9 mouse cellular contexts compared by ENCODE assay signal in genomic region chr9:34752801-34753170, GRCm38 (mm10).
DNase-seq lines count a peak whose midpoint lies in the region; ATAC-seq and TF ChIP-seq lines count a peak whose summit lies in the region.
"Had no signal": no experiment of that assay in that cellular context is flagged by ENCODE, and none has a peak within 500 bp of the region (broad histone marks: within the 10 kb centered on the region; RNA-seq: fewer than 3 reads in every experiment).

No protein-coding gene starts in this region.

- 21% methylated on average over 4 of the region's 4 CpGs for WGBS in intestine, postnatal 0 days
- 19% methylated on average over 4 of the region's 4 CpGs for WGBS in intestine, embryonic 16.5 days

- no peaks in the 10 kb centered on the region for H3K4me1 ChIP-seq in intestine, postnatal 0 days (replicated peaks; ENCODE audit: control insufficient read depth, insufficient read depth, low read length)
- H3K4me1 ChIP-seq in intestine, embryonic 16.5 days (ENCODE audit: control insufficient read depth, insufficient read depth, low read length): peaks cover 6% of the 10 kb centered on the region; the same call in 1 of the 2 replicates

- H3K9me3 ChIP-seq in intestine, postnatal 0 days (ENCODE audit: control insufficient read depth): no peaks in the 10 kb centered on the region
- no peaks in the 10 kb centered on the region for H3K9me3 ChIP-seq in intestine, embryonic 16.5 days (ENCODE audit: control insufficient read depth, low read length)
- H3K9me3 ChIP-seq: neural tube, embryonic 13.5 days had no signal

- no peak overlapping the region for H3K4me2 ChIP-seq in intestine, postnatal 0 days (replicated peaks; ENCODE audit: low read depth)
- no peak overlapping the region for H3K4me2 ChIP-seq in intestine, embryonic 16.5 days (ENCODE audit: low read depth, low read length)
- H3K4me2 ChIP-seq: neural tube, embryonic 13.5 days had no signal

- TF ChIP-seq CTCF in intestine, postnatal 0 days (IDR thresholded peaks at IDR 0.05; ENCODE audit: low read depth): peak; percentile 88

- intact Hi-C loops in left cerebral cortex, postnatal 4 days (cut with DNase I): no loop called here

- no peak for ATAC-seq in intestine, postnatal 0 days
- no peak for ATAC-seq in intestine, embryonic 16.5 days

- no peak overlapping the region for H3K27ac ChIP-seq in intestine, postnatal 0 days (ENCODE audit: low read depth, low read length)
- no peak overlapping the region for H3K27ac ChIP-seq in intestine, embryonic 16.5 days (ENCODE audit: low read length)
- H3K27ac ChIP-seq: neural tube, embryonic 13.5 days had no signal

- H3K36me3 ChIP-seq in intestine, postnatal 0 days (ENCODE audit: control insufficient read depth, insufficient read depth): no peaks in the 10 kb centered on the region
- H3K36me3 ChIP-seq in intestine, embryonic 16.5 days (ENCODE audit: control insufficient read depth, insufficient read depth, low read length): no peaks in the 10 kb centered on the region
- H3K36me3 ChIP-seq: neural tube, embryonic 13.5 days had no signal

- DNase-seq in WW6 (ENCODE audit: low read depth, low spot score): peak; percentile 26
- peak; percentile 73 to 77 for DNase-seq in cerebellum, postnatal 36 days
- peak; percentile 83 for DNase-seq in heart, postnatal 4 days
- peak; percentile 83 for DNase-seq in left cerebral cortex, postnatal 4 days
- peak; percentile 25 for DNase-seq in retina, adult 2 months (ENCODE audit: low read depth, low spot score)
- peak; percentile 15 for DNase-seq in yolk sac, embryonic 10.5 days (ENCODE audit: low spot score)

- no peak overlapping the region for H3K4me3 ChIP-seq in intestine, postnatal 0 days (ENCODE audit: low read depth, low read length)
- H3K4me3 ChIP-seq in intestine, embryonic 16.5 days (ENCODE audit: low read length): no peak overlapping the region
- H3K4me3 ChIP-seq: neural tube, embryonic 13.5 days had no signal

- no peaks in the 10 kb centered on the region for H3K27me3 ChIP-seq in intestine, postnatal 0 days (replicated peaks; ENCODE audit: control insufficient read depth, insufficient read depth, low read length)
- H3K27me3 ChIP-seq in intestine, embryonic 16.5 days (replicated peaks; ENCODE audit: control insufficient read depth, insufficient read depth, low read length): no peaks in the 10 kb centered on the region

- no peak overlapping the region for H3K9ac ChIP-seq in intestine, postnatal 0 days (ENCODE audit: low read depth, low read length)
- H3K9ac ChIP-seq in intestine, embryonic 16.5 days (ENCODE audit: low read depth, low read length): no peak overlapping the region
- H3K9ac ChIP-seq: neural tube, embryonic 13.5 days had no signal

Comparison
In these comparisons a context has a peak if more than half of its experiments do, and no peak if none do; other contexts are left out.
1. DNase-seq: peak in every context shown above with its lines; median percentile 83 in heart, postnatal 4 days; 83 in left cerebral cortex, postnatal 4 days; 75 in cerebellum, postnatal 36 days; 26 in WW6; 25 in retina, adult 2 months; 15 in yolk sac, embryonic 10.5 days.